27 mouse cellular contexts compared by ENCODE assay signal in the genomic region with DNA sequence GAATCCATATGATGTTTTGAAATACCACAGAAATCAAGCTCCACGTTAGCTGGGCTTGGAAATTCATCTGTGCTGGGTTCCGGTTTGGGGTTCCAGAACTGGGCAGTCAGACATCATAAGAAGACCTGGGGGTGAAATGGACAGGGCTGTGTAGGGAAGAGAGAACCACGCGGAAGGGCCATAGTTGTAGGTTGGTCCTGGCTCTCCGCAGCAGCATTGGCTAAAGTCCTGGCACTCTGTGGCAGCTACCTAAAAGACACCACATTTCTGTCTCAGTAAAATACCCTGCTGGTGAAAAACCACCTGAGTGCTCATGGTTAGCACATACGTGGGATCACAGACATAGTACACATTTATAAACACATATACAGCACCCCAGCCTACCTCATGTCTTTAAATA. TPM values are rescaled to one million over a fixed set of nuclear protein-coding genes. Genes with fewer than 3 reads are reported as not detected.
A peak's percentile ranks its signal among the peaks of the same experiment; 100 is the strongest.
DNase-seq lines count a peak whose midpoint lies in the region; ATAC-seq and TF ChIP-seq lines count a peak whose summit lies in the region.
"Had no signal": no experiment of that assay in that cellular context is flagged by ENCODE, and none has a peak within 500 bp of the region (broad histone marks: within the 10 kb centered on the region; RNA-seq: fewer than 3 reads in every experiment).

No protein-coding gene starts in this region.

- no peak for TF ChIP-seq CTCF in heart, adult 2 months (IDR thresholded peaks at IDR 0.05)
- TF ChIP-seq CTCF in heart, postnatal 0 days (IDR thresholded peaks at IDR 0.05; ENCODE audit: low read depth) = no peak

- H3K9me3 ChIP-seq in heart, postnatal 0 days (replicated peaks; ENCODE audit: control insufficient read depth, low read length) = no peaks in the 10 kb centered on the region
- H3K9me3 ChIP-seq: embryonic facial prominence, embryonic 10.5 days; hindbrain, embryonic 13.5 days; megakaryocyte, embryonic 14.5 days had no signal

- peak overlapping the region; percentile 29 for H3K4me3 ChIP-seq in heart, adult 2 months
- H3K4me3 ChIP-seq in heart, postnatal 0 days (ENCODE audit: low read depth, low read length) = peak overlapping the region; percentile 19; the same call in 1 of the 2 replicates
- H3K4me3 ChIP-seq: embryonic facial prominence, embryonic 10.5 days; hindbrain, embryonic 13.5 days; megakaryocyte, embryonic 14.5 days had no signal

- peak; percentile 12 to 15 for DNase-seq in cerebellum, postnatal 25 days
- DNase-seq in cerebellum, postnatal 4 days (ENCODE audit: low spot score in 2 of 2) = no peak
- peak in 1 of 2 experiments; percentile 21 for DNase-seq in heart, adult 2 months
- DNase-seq in heart, adult 8-10 months (ENCODE audit: low spot score) = no peak
- no peak for DNase-seq in heart, postnatal 0 days (ENCODE audit: low spot score)
- no peak for DNase-seq in lung, postnatal 10 days
- DNase-seq in cerebellum, adult 11-12 months = no peak
- DNase-seq: cerebellum, postnatal 36 days; kidney, adult 9 months; kidney, postnatal 36 days; layer of hippocampus, adult 9-11 months; lung, adult 18-20 months; retina, postnatal 1 day; thymus, postnatal 25 days had no signal

- peaks cover 1% of the 10 kb centered on the region; the same call in 1 of the 2 replicates for H3K4me1 ChIP-seq in heart, adult 2 months (ENCODE audit: control insufficient read depth, insufficient read depth, low read length)
- peaks cover 16% of the 10 kb centered on the region; the same call in 1 of the 2 replicates for H3K4me1 ChIP-seq in heart, postnatal 0 days (ENCODE audit: control insufficient read depth, insufficient read depth)
- H3K4me1 ChIP-seq: embryonic facial prominence, embryonic 10.5 days; hindbrain, embryonic 13.5 days; megakaryocyte, embryonic 14.5 days had no signal

- intact Hi-C loops in heart, adult 2 months (cut with DNase I) = loop anchor here (5.0 kb wide), 1 partner anchor 133 kb away; no protein-coding TSS in a partner anchor

- no peaks in the 10 kb centered on the region for H3K36me3 ChIP-seq in heart, adult 2 months (ENCODE audit: control insufficient read depth, insufficient read depth, low read length)
- no peaks in the 10 kb centered on the region for H3K36me3 ChIP-seq in heart, postnatal 0 days (replicated peaks; ENCODE audit: control insufficient read depth, insufficient read depth, low read length)
- H3K36me3 ChIP-seq: embryonic facial prominence, embryonic 10.5 days; hindbrain, embryonic 13.5 days had no signal

- no peak for TF ChIP-seq POLR2A in heart, adult 2 months (IDR thresholded peaks at IDR 0.05; ENCODE audit: insufficient read depth, low read depth, low read length)

- no peak for TF ChIP-seq EP300 in heart, adult 2 months (IDR thresholded peaks at IDR 0.05; ENCODE audit: insufficient read depth, low read depth, low read length)
- no peak for TF ChIP-seq EP300 in heart, postnatal 0 days (IDR thresholded peaks at IDR 0.05; ENCODE audit: low read depth)

- H3K79me2 ChIP-seq in heart, adult 2 months (replicated peaks; ENCODE audit: control insufficient read depth, insufficient read depth, low read length) = no peaks in the 10 kb centered on the region

- peak overlapping the region; percentile 51 for H3K9ac ChIP-seq in heart, adult 2 months (ENCODE audit: low read depth, low read length)
- H3K9ac ChIP-seq in heart, postnatal 0 days (replicated peaks; ENCODE audit: low read depth, low read length) = peak overlapping the region; percentile 33; the same call in 1 of the 2 replicates
- H3K9ac ChIP-seq: hindbrain, embryonic 13.5 days had no signal

- ATAC-seq in heart, postnatal 0 days (ENCODE audit: insufficient read depth, low read depth) = peak; percentile 18; the same call in 1 of the 2 replicates
- ATAC-seq: activated CD4-positive, CD25-positive, alpha-beta regulatory T cell, adult 4 months; CD4-positive, CD25-positive, alpha-beta regulatory T cell, adult 4 months; inflammation-experienced regulatory T-cells, adult 6 months had no signal

- 62% methylated on average over 6 of the region's 6 CpGs for WGBS in heart, adult 2 months
- 56% methylated on average over 6 of the region's 6 CpGs for WGBS in heart, postnatal 0 days

- no peaks in the 10 kb centered on the region for H3K27me3 ChIP-seq in heart, adult 2 months (ENCODE audit: control insufficient read depth, insufficient read depth, low read length)
- H3K27me3 ChIP-seq in heart, postnatal 0 days (ENCODE audit: control insufficient read depth, insufficient read depth, low read length) = no peaks in the 10 kb centered on the region
- H3K27me3 ChIP-seq: hindbrain, embryonic 13.5 days had no signal

- peak overlapping the region; percentile 43 for H3K4me2 ChIP-seq in heart, postnatal 0 days (ENCODE audit: low read depth, low read length)
- H3K4me2 ChIP-seq: hindbrain, embryonic 13.5 days; liver, embryonic 11.5 days had no signal

- peak overlapping the region; percentile 88 for H3K27ac ChIP-seq in heart, adult 2 months
- H3K27ac ChIP-seq in heart, postnatal 0 days (ENCODE audit: low read depth) = peak overlapping the region; percentile 93
- H3K27ac ChIP-seq: embryonic facial prominence, embryonic 10.5 days; hindbrain, embryonic 13.5 days had no signal

RNA-seq across cellular contexts. Expression of a gene that starts 0.3 kb away (rescaled TPM):
- total RNA-seq in heart, adult 2 months (2021) = 1 to 10 TPM; 9.1 to 9.2 TPM
- polyA plus RNA-seq in heart, adult 2 months (2012; rRNA removed) = 1.9 and 4.7 TPM in 2 replicates
- 10 to 100 TPM in 2 of 4 experiments, 1 to 10 TPM in 2; 7.6 to 12.8 (median 10.7) TPM for total RNA-seq in heart, adult 8-10 months (2022)
- total RNA-seq in heart, postnatal 0 days (2014; rRNA removed; ENCODE audit: low replicate concordance) = 3.4 and 3.7 TPM in 2 replicates
- 13.8 and 17.4 TPM in 2 replicates for polyA plus RNA-seq in heart, postnatal 0 days (2015; fragmentation: Nextera tagmentation; extraction: Ambion mirVana)
- total RNA-seq: adrenal gland, postnatal 10 days; ES-E14; left cerebral cortex, adult 8-10 months; midbrain, postnatal 0 days had no signal
- polyA plus RNA-seq: activated CD4-positive, CD25-positive, alpha-beta regulatory T cell, adult 4 months; CD4-positive, CD25-positive, alpha-beta regulatory T cell, adult 4 months; embryonic facial prominence, embryonic 10.5 days; frontal cortex, adult 2 months; hindbrain, embryonic 13.5 days; inflammation-experienced regulatory T-cells, adult 6 months; limb, embryonic 11.5 days; liver, embryonic 11.5 days; midbrain, postnatal 0 days had no signal

Comparison
In these comparisons a context has a peak if more than half of its experiments do, and no peak if none do; other contexts are left out.
1. DNase-seq: peak in cerebellum, postnatal 25 days (2 of 2); none in cerebellum, postnatal 4 days (0 of 2), heart, adult 8-10 months (single experiment), heart, postnatal 0 days (single experiment), lung, postnatal 10 days (single experiment) and cerebellum, adult 11-12 months (single experiment).